Mouse (Mus musculus) bone marrow macrophage, adult 2 months (primary cell): Measurements from ENCODE around the gene Trdmt1.

Source experiments
- CTCF ChIP-seq: IDR thresholded peaks from 2 replicates; pipeline ENCODE4 v1.5.1; 2012; ENCODE audit warnings: low read depth, mild to moderate bottlenecking, low read length, moderate library complexity
- POLR2A ChIP-seq: IDR thresholded peaks from 2 replicates; pipeline ENCODE4 v1.6.1; 2012; ENCODE audit warnings: mild to moderate bottlenecking, low read depth, low read length, borderline replicate concordance

DNA sequence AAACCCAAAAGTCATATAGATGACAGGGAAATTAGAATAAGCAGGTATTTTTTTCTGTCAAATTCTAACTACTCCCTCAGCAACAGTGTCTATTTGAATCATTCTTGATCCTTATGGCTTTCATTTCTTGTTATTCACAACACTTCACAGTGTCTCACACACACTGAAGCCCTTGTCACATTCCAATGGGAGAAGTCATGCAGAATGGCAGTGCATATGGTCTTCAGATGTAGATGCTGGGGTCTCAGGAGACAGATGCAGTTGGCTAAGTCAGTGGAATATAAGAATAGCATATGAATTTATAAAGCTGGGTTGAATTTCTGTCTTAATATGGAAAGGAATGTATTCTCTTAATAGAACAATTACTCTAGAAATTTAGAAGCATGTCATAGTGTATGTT, 11.8 kb upstream of the Trdmt1 start:
- TF ChIP-seq CTCF, result no peak
- no peak for TF ChIP-seq POLR2A
